Mouse (Mus musculus) left cerebral cortex, postnatal 4 days (tissue): ENCODE measurements around the gene Slc25a1. TPM values are rescaled to one million over a fixed set of nuclear protein-coding genes. Genes with fewer than 3 reads are reported as not detected.
"Not testable (repeated sequence)": the region's sequence is repeated elsewhere in the genome, so short reads cannot be mapped to it uniquely, and the experiment has no call there.

Experiments used
- DNase-seq: peaks from one replicate; pipeline ENCODE4 v3.0.0-alpha.2; 2022
- intact Hi-C: fragments of 180-260 bp; cut with DNase I; formaldehyde crosslinking; loops from one replicate; pipeline ENCODE4 v1.15.1; 2025
- total RNA-seq, 2 experiments: library from RNA; stranded (reverse); gene quantifications; 2 replicates each; pipeline ENCODE4 v1.2.3; 2021

Slc25a1 gene
- 100 to 1,000 TPM; 107 TPM for total RNA-seq

- intact Hi-C loops, result loop anchor here (10.0 kb wide), 1 partner anchor 287 kb away; the partner anchor contains the start of gene Ccdc188
- peak; percentile 74 for DNase-seq
These were observed at the start of gene Slc25a1 for GRCm38 (mm10) chr16:17928087-17928580. Gene Slc25a1, minus strand, starts transcription at chr16:17928219.

- no peak for DNase-seq
- intact Hi-C loops, result no loop called here
These were observed 43.8 kb upstream of the Slc25a1 start for GRCm38 (mm10) chr16:17971853-17972252.

- intact Hi-C loops, result no loop called here
- no peak for DNase-seq
These were observed 34.1 kb upstream of the Slc25a1 start for GRCm38 (mm10) chr16:17962091-17962490.

GRCm38 (mm10) chr16:17956052-17956638 is 28.1 kb upstream of the Slc25a1 start:
- intact Hi-C loops, DNase-seq: not testable (repeated sequence)

GRCm38 (mm10) chr16:17951618-17952017 is 23.6 kb upstream of the Slc25a1 start:
- intact Hi-C loops, result no loop called here
- no peak for DNase-seq

GRCm38 (mm10) chr16:17950068-17950467 is 22.0 kb upstream of the Slc25a1 start:
- DNase-seq, result no peak
- intact Hi-C loops, result no loop called here

- DNase-seq, result no peak
These were observed 21.4 kb upstream of the Slc25a1 start for GRCm38 (mm10) chr16:17949421-17949877.

GRCm38 (mm10) chr16:17945081-17945831 is 17.2 kb upstream of the Slc25a1 start:
- intact Hi-C loops, result no loop called here
- DNase-seq, result no peak

More at GRCm38 (mm10) chr16:17949421-17949877, 21.4 kb upstream of the Slc25a1 start:
- intact Hi-C loops, result no loop called here

GRCm38 (mm10) chr16:17943466-17943865 is 15.4 kb upstream of the Slc25a1 start:
- DNase-seq, result no peak
- intact Hi-C loops, result no loop called here

GRCm38 (mm10) chr16:17939255-17939751 is 11.3 kb upstream of the Slc25a1 start:
- intact Hi-C loops, result no loop called here

GRCm38 (mm10) chr16:17938821-17939220 is 10.8 kb upstream of the Slc25a1 start:
- peak; percentile 73 for DNase-seq
- intact Hi-C loops, result no loop called here

More at GRCm38 (mm10) chr16:17939255-17939751, 11.3 kb upstream of the Slc25a1 start:
- no peak for DNase-seq

- no peak for DNase-seq
- intact Hi-C loops, result no loop called here
These were observed 10.2 kb upstream of the Slc25a1 start for GRCm38 (mm10) chr16:17938187-17938586.

- intact Hi-C loops, result no loop called here
- DNase-seq, result no peak
These were observed 8.8 kb upstream of the Slc25a1 start for GRCm38 (mm10) chr16:17936776-17937175.

- intact Hi-C loops, result no loop called here
- DNase-seq, result no peak
These were observed 6.5 kb upstream of the Slc25a1 start for GRCm38 (mm10) chr16:17934445-17934910.

- intact Hi-C loops, result no loop called here
These were observed 5.8 kb upstream of the Slc25a1 start for GRCm38 (mm10) chr16:17933594-17934444.

GRCm38 (mm10) chr16:17931906-17932460 is 4.0 kb upstream of the Slc25a1 start:
- intact Hi-C loops, result no loop called here
- no peak for DNase-seq

More at GRCm38 (mm10) chr16:17933594-17934444, 5.8 kb upstream of the Slc25a1 start:
- no peak for DNase-seq

GRCm38 (mm10) chr16:17929631-17930030 is 1.6 kb upstream of the Slc25a1 start:
- intact Hi-C loops, result loop anchor here (10.0 kb wide), 1 partner anchor 285 kb away; the partner anchor contains the start of gene Ccdc188
- DNase-seq, result peak; percentile 38

- intact Hi-C loops, result loop anchor here (10.0 kb wide), 1 partner anchor 286 kb away; the partner anchor contains the start of gene Ccdc188
These were observed 1.2 kb upstream of the Slc25a1 start for GRCm38 (mm10) chr16:17929211-17929610.

GRCm38 (mm10) chr16:17928627-17929104 is 647 bp upstream of the Slc25a1 start:
- intact Hi-C loops, result loop anchor here (10.0 kb wide), 1 partner anchor 286 kb away; the partner anchor contains the start of gene Ccdc188
- DNase-seq, result peak; percentile 71

More at GRCm38 (mm10) chr16:17929211-17929610, 1.2 kb upstream of the Slc25a1 start:
- DNase-seq, result peak; percentile 55
